Mouse (Mus musculus): Measurements from ENCODE around the gene Yaf2.

GRCm38 (mm10) chr15:93263566-93263965, 73.2 kb downstream of the Yaf2 start:
- no peak for TF ChIP-seq CTCF (IDR thresholded peaks at IDR 0.05; ENCODE audit: low read depth, low read length)
- no peak for TF ChIP-seq GATA1 (IDR thresholded peaks at IDR 0.05; ENCODE audit: borderline replicate concordance, low read length)

Measured in G1E (cell line).